Mouse (Mus musculus) testis, adult 2 months (tissue): ENCODE results near the gene Ap4m1. TPM values are rescaled to one million over a fixed set of nuclear protein-coding genes. Genes with fewer than 3 reads are reported as not detected.

ENCODE experiments used
- H3K27ac ChIP-seq: fragments of 200-500 bp; 2 replicates; pipeline ENCODE4 v1.5.1; 2012; ENCODE audit warnings: low read depth, low read length; ENCODE audit not compliant: control insufficient read depth, insufficient read depth
- H3K27me3 ChIP-seq: fragments of 200-500 bp; 2 replicates; pipeline ENCODE4 v1.6.1; 2012; ENCODE audit warnings: mild to moderate bottlenecking, low read length, moderate library complexity; ENCODE audit not compliant: control insufficient read depth, insufficient read depth
- H3K36me3 ChIP-seq: fragments of 200-500 bp; 2 replicates; pipeline ENCODE4 v1.6.1; 2012; ENCODE audit warnings: mild to moderate bottlenecking, low read length; ENCODE audit not compliant: control insufficient read depth, insufficient read depth
- H3K4me1 ChIP-seq: fragments of 200-500 bp; 2 replicates; pipeline ENCODE4 v1.6.1; 2012; ENCODE audit warnings: low read length; ENCODE audit not compliant: control insufficient read depth, insufficient read depth
- H3K4me3 ChIP-seq: fragments of 200-500 bp; 2 replicates; pipeline ENCODE4 v1.5.1; 2012; ENCODE audit warnings: low read depth, mild to moderate bottlenecking, low read length, moderate library complexity, mixed read lengths; ENCODE audit not compliant: control insufficient read depth
- CTCF ChIP-seq: fragments of 200-500 bp; IDR thresholded peaks from 2 replicates; pipeline ENCODE4 v1.5.1; 2012; ENCODE audit warnings: low read depth, mild to moderate bottlenecking, inconsistent platforms, low read length, moderate library complexity; ENCODE audit not compliant: control insufficient read depth, insufficient read depth, insufficient replicate concordance
- POLR2A ChIP-seq: fragments of 200-500 bp; IDR thresholded peaks from 2 replicates; pipeline ENCODE4 v1.6.1; 2012; ENCODE audit warnings: low read depth, mild to moderate bottlenecking, inconsistent platforms, low read length, moderate library complexity; ENCODE audit not compliant: control insufficient read depth
- polyA plus RNA-seq: library from polyadenylated mRNA; depleted of rRNA; stranded (reverse); fragments of >200 nt; gene quantifications from 2 replicates; pipeline ENCODE4 v1.2.3, GENCODE M21; 2012

Gene Ap4m1
- polyA plus RNA-seq, 1 experiment, result 70.3 TPM

GRCm38 (mm10) chr5:138160224-138160762 is 11.5 kb upstream of the Ap4m1 start:
- Histone ChIP-seq H3K36me3 (peaks cover 1% of the 10 kb centered on the region; the same call in 1 of the 2 replicates), H3K4me1 (no peaks in the 10 kb centered on the region; the same call in 1 of the 2 replicates), H3K4me3 (no peak overlapping the region), H3K27ac (no peak overlapping the region), H3K27me3 (no peaks in the 10 kb centered on the region)
- TF ChIP-seq CTCF (no peak), POLR2A (no peak)

- Histone ChIP-seq H3K27ac (peak within 1 kb of the TSS; percentile 41; the same call in 1 of the 2 replicates), H3K27me3 (no peaks in the 10 kb centered on the region), H3K4me1 (no peaks in the 10 kb centered on the region; the same call in 1 of the 2 replicates), H3K4me3 (peak within 1 kb of the TSS; percentile 83), H3K36me3 (peaks cover 1% of the 10 kb centered on the region; the same call in 1 of the 2 replicates)
- no peak for TF ChIP-seq CTCF
- peak; percentile 73 for TF ChIP-seq POLR2A
Observed at GRCm38 (mm10) chr5:138160842-138161665, 10.7 kb upstream of the Ap4m1 start, which contains the start of gene Cops6. TSS of gene Cops6 (plus strand) at chr5:138161071.

GRCm38 (mm10) chr5:138163046-138163445 is 8.8 kb upstream of the Ap4m1 start:
- TF ChIP-seq POLR2A, result no peak
- no peak overlapping the region for H3K27ac ChIP-seq
- H3K27me3 ChIP-seq, result no peaks in the 10 kb centered on the region
- no peaks in the 10 kb centered on the region; the same call in 1 of the 2 replicates for H3K4me1 ChIP-seq
- H3K4me3 ChIP-seq, result no peak overlapping the region
- H3K36me3 ChIP-seq, result peaks cover 6% of the 10 kb centered on the region

- Histone ChIP-seq H3K4me3 (no peak overlapping the region), H3K36me3 (peaks cover 6% of the 10 kb centered on the region), H3K4me1 (no peaks in the 10 kb centered on the region; the same call in 1 of the 2 replicates), H3K27ac (no peak overlapping the region), H3K27me3 (no peaks in the 10 kb centered on the region)
- TF ChIP-seq CTCF (no peak), POLR2A (no peak)
Observed at GRCm38 (mm10) chr5:138163610-138164009, 8.2 kb upstream of the Ap4m1 start.

GRCm38 (mm10) chr5:138165594-138165993 is 6.2 kb upstream of the Ap4m1 start:
- no peaks in the 10 kb centered on the region for H3K4me1 ChIP-seq
- H3K27ac ChIP-seq, result no peak overlapping the region
- H3K36me3 ChIP-seq, result peaks cover 6% of the 10 kb centered on the region
- no peaks in the 10 kb centered on the region for H3K27me3 ChIP-seq
- TF ChIP-seq CTCF (no peak), POLR2A (no peak)
- H3K4me3 ChIP-seq, result no peak overlapping the region

- Histone ChIP-seq H3K27ac (peak overlapping the region; percentile 79), H3K36me3 (peaks cover 5% of the 10 kb centered on the region), H3K27me3 (no peaks in the 10 kb centered on the region), H3K4me3 (peak overlapping the region; percentile 99), H3K4me1 (no peaks in the 10 kb centered on the region; the same call in 1 of the 2 replicates)
- peak; percentile 50 for TF ChIP-seq POLR2A
- no peak for TF ChIP-seq CTCF
Observed at GRCm38 (mm10) chr5:138170936-138171561, 753 bp upstream of the Ap4m1 start.

GRCm38 (mm10) chr5:138173217-138173616 is 1.4 kb downstream of the Ap4m1 start:
- no peaks in the 10 kb centered on the region; the same call in 1 of the 2 replicates for H3K4me1 ChIP-seq
- no peak for TF ChIP-seq POLR2A
- no peak for TF ChIP-seq CTCF
- peaks cover 2% of the 10 kb centered on the region; the same call in 1 of the 2 replicates for H3K36me3 ChIP-seq
- no peak overlapping the region for H3K27ac ChIP-seq
- no peaks in the 10 kb centered on the region for H3K27me3 ChIP-seq
- H3K4me3 ChIP-seq, result peak overlapping the region; percentile 99; the same call in 1 of the 2 replicates
